Mouse (Mus musculus): Measurements from ENCODE around the gene Ptprn2. TPM values are rescaled to one million over a fixed set of nuclear protein-coding genes. Genes with fewer than 3 reads are reported as not detected.

Gene Ptprn2
- total and polyA plus RNA-seq, 3 experiments: 0.17 TPM; not detected in 2

DNA sequence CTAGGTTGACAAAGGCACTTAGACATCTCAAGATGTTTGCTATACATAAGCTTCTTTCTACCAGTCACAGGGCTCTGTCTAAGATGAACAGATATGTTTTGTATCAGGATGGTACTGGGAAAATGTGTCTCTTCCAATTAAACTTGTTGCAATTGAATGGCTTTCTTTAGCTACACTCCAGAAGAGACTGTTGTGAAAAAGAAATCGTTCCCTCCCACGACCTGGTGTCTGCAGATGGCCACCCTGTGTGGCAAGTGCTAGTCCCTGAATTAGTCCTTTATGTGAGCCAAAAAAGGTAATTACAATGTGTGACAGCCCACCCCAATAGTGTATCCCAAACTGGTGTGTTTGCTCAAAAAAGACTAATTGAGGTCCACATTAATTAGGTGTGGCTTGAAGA lies 235.5 kb downstream of the Ptprn2 start:
- H3K4me1 ChIP-seq (ENCODE audit: control insufficient read depth in 1 of 2, insufficient read depth in 2 of 2): no peaks in the 10 kb centered on the region
- H3K9ac ChIP-seq (ENCODE audit: insufficient read depth, low read depth): no peak overlapping the region
- no peak overlapping the region for H3K27ac ChIP-seq (ENCODE audit: insufficient read depth, low read depth)
- H3K27me3 ChIP-seq (replicated peaks): peaks cover 46% of the 10 kb centered on the region
- dilution Hi-C loops (cut with MboI; ENCODE audit: extremely low pct_ligation_motif_present, extremely low pct_unique_long_range_greater_than_20kb, low sequenced_read_pairs) (no loop called here), in situ Hi-C loops (cut with MboI; ENCODE audit: low pct_ligation_motif_present, low pct_unique_long_range_greater_than_20kb, low sequenced_read_pairs) (no loop called here)
- H3K4me2 ChIP-seq (ENCODE audit: insufficient read depth, low read depth, poor library complexity, severe bottlenecking): no peak overlapping the region
- no peak for DNase-seq (ENCODE audit: extremely low read depth)
- no peaks in the 10 kb centered on the region for H3K36me3 ChIP-seq (replicated peaks in 1 of 2; ENCODE audit: control insufficient read depth in 1 of 2, insufficient read depth in 1 of 2, low read length in 1 of 2)
- no peaks in the 10 kb centered on the region for H3K79me2 ChIP-seq (replicated peaks; ENCODE audit: control insufficient read depth, extremely low read depth, insufficient read depth, poor library complexity, severe bottlenecking)
- H3K9me3 ChIP-seq (replicated peaks; ENCODE audit: low read length): no peaks in the 10 kb centered on the region
- H3K4me3 ChIP-seq (replicated peaks in 1 of 3; ENCODE audit: low read depth in 2 of 3, low read length in 2 of 3, poor library complexity in 1 of 3): no peak overlapping the region
- TF ChIP-seq JUND (conservative IDR thresholded peaks at IDR 0.05; ENCODE audit: low read depth, low read length): no peak
- no peak for TF ChIP-seq ZMIZ1 (IDR thresholded peaks at IDR 0.05; ENCODE audit: low read depth, low read length)
- TF ChIP-seq SIN3A (IDR thresholded peaks at IDR 0.05; ENCODE audit: low read length): no peak
- no peak for TF ChIP-seq EP300 (IDR thresholded peaks at IDR 0.05; ENCODE audit: low read length)
- no peak for TF ChIP-seq ELF1 (IDR thresholded peaks at IDR 0.05; ENCODE audit: low read depth, low read length)
- no peak for TF ChIP-seq GABPA (IDR thresholded peaks at IDR 0.05; ENCODE audit: insufficient replicate concordance, low read depth, low read length)

DNA sequence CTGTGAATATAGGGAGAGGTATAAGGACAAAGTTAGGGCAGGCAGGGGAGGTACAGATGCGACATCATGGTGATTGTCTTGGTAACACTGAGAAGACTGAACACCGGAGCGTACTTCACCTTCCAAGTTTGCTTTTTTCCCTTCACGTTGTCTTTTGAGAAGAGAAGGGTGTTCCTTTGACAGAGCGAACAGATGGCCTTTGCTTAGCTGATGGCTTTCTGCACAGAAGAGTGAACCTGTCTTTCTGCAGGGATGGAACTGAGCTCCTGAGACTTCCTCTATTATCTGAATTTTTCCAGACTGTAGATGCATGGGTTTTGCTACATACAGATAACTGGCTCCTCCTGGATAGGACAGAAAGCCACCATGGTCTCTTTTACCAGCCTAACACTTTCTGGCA lies 254.6 kb downstream of the Ptprn2 start:
- in situ Hi-C loops (cut with MboI; ENCODE audit: low pct_ligation_motif_present, low pct_unique_long_range_greater_than_20kb, low sequenced_read_pairs): no loop called here
- no peak for DNase-seq (ENCODE audit: extremely low read depth)
- H3K9me3 ChIP-seq (replicated peaks; ENCODE audit: low read length): no peaks in the 10 kb centered on the region
- peaks cover 14% of the 10 kb centered on the region for H3K27me3 ChIP-seq (replicated peaks)
- dilution Hi-C loops (cut with MboI; ENCODE audit: extremely low pct_ligation_motif_present, extremely low pct_unique_long_range_greater_than_20kb, low sequenced_read_pairs): no loop called here
- no peak overlapping the region for H3K4me3 ChIP-seq (replicated peaks in 1 of 3; ENCODE audit: low read depth in 2 of 3, low read length in 2 of 3, poor library complexity in 1 of 3)
- H3K36me3 ChIP-seq (replicated peaks in 1 of 2; ENCODE audit: control insufficient read depth in 1 of 2, insufficient read depth in 1 of 2, low read length in 1 of 2): no peaks in the 10 kb centered on the region
- no peaks in the 10 kb centered on the region for H3K4me1 ChIP-seq (ENCODE audit: control insufficient read depth in 1 of 2, insufficient read depth in 2 of 2)
- no peaks in the 10 kb centered on the region for H3K79me2 ChIP-seq (replicated peaks; ENCODE audit: control insufficient read depth, extremely low read depth, insufficient read depth, poor library complexity, severe bottlenecking)
- no peak overlapping the region for H3K27ac ChIP-seq (ENCODE audit: insufficient read depth, low read depth)
- no peak overlapping the region for H3K9ac ChIP-seq (ENCODE audit: insufficient read depth, low read depth)
- no peak for TF ChIP-seq MAZ (IDR thresholded peaks at IDR 0.05; ENCODE audit: low read depth, low read length)
- TF ChIP-seq EP300 (IDR thresholded peaks at IDR 0.05; ENCODE audit: low read length): no peak
- no peak for TF ChIP-seq JUN (IDR thresholded peaks at IDR 0.05; ENCODE audit: insufficient read depth, low read depth, low read length)
- no peak for TF ChIP-seq MXI1 (IDR thresholded peaks at IDR 0.05; ENCODE audit: low read depth, low read length)
- TF ChIP-seq ELF1 (IDR thresholded peaks at IDR 0.05; ENCODE audit: low read depth, low read length): no peak
- TF ChIP-seq CHD2 (IDR thresholded peaks at IDR 0.05; ENCODE audit: low read length): no peak
- TF ChIP-seq CHD1 (IDR thresholded peaks at IDR 0.05; ENCODE audit: low read depth, low read length): no peak
- no peak overlapping the region for H3K4me2 ChIP-seq (ENCODE audit: insufficient read depth, low read depth, poor library complexity, severe bottlenecking)

- H3K4me2 ChIP-seq (ENCODE audit: insufficient read depth, low read depth, poor library complexity, severe bottlenecking): no peak overlapping the region
- dilution Hi-C loops (cut with MboI; ENCODE audit: extremely low pct_ligation_motif_present, extremely low pct_unique_long_range_greater_than_20kb, low sequenced_read_pairs): no loop called here
Observed at GRCm38 (mm10) chr12:116741300-116741699, 255.8 kb downstream of the Ptprn2 start.

More at GRCm38 (mm10) chr12:116741300-116741699, 255.8 kb downstream of the Ptprn2 start:
- DNase-seq (ENCODE audit: extremely low read depth): no peak
- Histone ChIP-seq H3K4me3 (replicated peaks in 1 of 3; ENCODE audit: low read depth in 2 of 3, low read length in 2 of 3, poor library complexity in 1 of 3) (no peak overlapping the region), H3K9ac (ENCODE audit: insufficient read depth, low read depth) (no peak overlapping the region), H3K36me3 (replicated peaks in 1 of 2; ENCODE audit: control insufficient read depth in 1 of 2, insufficient read depth in 1 of 2, low read length in 1 of 2) (no peaks in the 10 kb centered on the region), H3K4me1 (ENCODE audit: control insufficient read depth in 1 of 2, insufficient read depth in 2 of 2) (peaks cover 0 to 1% of the 10 kb centered on the region in 2 experiments; a peak in 1 of 4 replicates), H3K9me3 (replicated peaks; ENCODE audit: low read length) (no peaks in the 10 kb centered on the region), H3K27me3 (replicated peaks) (peaks cover 13% of the 10 kb centered on the region), H3K27ac (ENCODE audit: insufficient read depth, low read depth) (no peak overlapping the region), H3K79me2 (replicated peaks; ENCODE audit: control insufficient read depth, extremely low read depth, insufficient read depth, poor library complexity, severe bottlenecking) (no peaks in the 10 kb centered on the region)
- in situ Hi-C loops (cut with MboI; ENCODE audit: low pct_ligation_motif_present, low pct_unique_long_range_greater_than_20kb, low sequenced_read_pairs): no loop called here
- TF ChIP-seq E2F4 (IDR thresholded peaks at IDR 0.05; ENCODE audit: insufficient replicate concordance, low read depth, low read length) (no peak), ELF1 (IDR thresholded peaks at IDR 0.05; ENCODE audit: low read depth, low read length) (no peak), NRF1 (IDR thresholded peaks at IDR 0.05; ENCODE audit: low read depth, low read length) (no peak), PAX5 (IDR thresholded peaks at IDR 0.05; ENCODE audit: low read length) (no peak), MAX (IDR thresholded peaks at IDR 0.05; ENCODE audit: low read length) (no peak), SMC3 (IDR thresholded peaks at IDR 0.05; ENCODE audit: low read depth, low read length) (no peak), TBP (conservative IDR thresholded peaks at IDR 0.05; ENCODE audit: low read depth, low read length) (no peak), ZNF384 (IDR thresholded peaks at IDR 0.05; ENCODE audit: low read depth, low read length) (no peak), ZC3H11A (IDR thresholded peaks at IDR 0.05; ENCODE audit: low read depth, low read length) (no peak), USF1 (IDR thresholded peaks at IDR 0.05; ENCODE audit: low read depth, low read length) (no peak)
